Mouse (Mus musculus): Measurements from ENCODE around the gene Eid1.

The Eid1 gene

DNA sequence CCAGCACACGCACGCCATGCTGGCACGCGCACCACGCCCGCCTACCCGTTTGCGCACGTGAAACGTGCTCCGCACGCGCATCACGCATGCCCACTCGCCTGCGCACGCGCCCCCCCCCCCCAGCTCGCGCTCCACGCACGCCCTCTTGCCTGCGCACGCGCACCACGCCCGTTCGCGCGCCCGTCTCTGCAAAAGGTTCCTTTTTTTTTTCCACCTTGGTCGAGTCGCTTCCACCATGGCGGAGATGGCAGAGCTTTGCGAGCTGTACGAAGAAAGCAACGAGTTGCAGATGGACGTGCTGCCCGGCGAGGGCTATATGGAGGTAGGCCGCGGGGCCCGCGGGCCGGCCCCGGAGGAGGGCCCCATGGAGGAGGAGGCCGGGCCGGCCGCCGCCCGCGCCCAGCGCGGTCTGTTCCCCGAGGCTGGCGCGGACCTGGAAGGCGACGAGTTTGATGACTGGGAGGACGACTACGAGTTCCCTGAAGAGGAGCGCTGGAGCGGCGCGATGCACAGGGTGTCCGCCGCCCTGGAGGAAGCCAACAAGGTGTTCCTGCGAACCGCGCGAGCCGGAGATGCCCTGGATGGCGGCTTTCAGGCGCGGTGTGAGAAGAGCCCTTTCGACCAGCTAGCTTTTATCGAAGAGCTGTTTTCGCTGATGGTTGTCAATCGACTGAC lies at the start of gene Eid1:
Gene Eid1, plus strand, starts transcription at position 139 of the 675 bp plus-strand sequence.
- peak; percentile 73 for DNase-seq (ENCODE audit: low read depth, low spot score)

DNA sequence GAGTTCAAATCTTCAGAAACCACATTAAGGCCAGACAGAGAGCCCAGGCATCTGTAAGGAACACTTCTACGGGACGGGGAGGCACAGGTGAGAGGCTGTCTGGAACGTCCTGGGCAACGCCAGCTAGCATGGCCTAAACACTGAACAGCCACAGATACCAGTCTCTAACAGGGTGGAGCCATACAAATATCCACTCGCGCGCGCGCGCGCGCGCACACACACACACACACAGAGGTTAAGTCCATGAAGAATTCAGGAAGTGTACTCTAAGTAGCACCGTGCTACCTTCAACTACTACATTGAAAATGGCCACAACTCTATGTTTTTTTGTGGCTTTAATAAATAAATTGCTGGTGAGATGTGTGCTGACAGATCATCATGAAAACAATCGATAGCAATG lies 49.7 kb upstream of the Eid1 start:
- DNase-seq (ENCODE audit: low read depth, low spot score) = no peak

DNA sequence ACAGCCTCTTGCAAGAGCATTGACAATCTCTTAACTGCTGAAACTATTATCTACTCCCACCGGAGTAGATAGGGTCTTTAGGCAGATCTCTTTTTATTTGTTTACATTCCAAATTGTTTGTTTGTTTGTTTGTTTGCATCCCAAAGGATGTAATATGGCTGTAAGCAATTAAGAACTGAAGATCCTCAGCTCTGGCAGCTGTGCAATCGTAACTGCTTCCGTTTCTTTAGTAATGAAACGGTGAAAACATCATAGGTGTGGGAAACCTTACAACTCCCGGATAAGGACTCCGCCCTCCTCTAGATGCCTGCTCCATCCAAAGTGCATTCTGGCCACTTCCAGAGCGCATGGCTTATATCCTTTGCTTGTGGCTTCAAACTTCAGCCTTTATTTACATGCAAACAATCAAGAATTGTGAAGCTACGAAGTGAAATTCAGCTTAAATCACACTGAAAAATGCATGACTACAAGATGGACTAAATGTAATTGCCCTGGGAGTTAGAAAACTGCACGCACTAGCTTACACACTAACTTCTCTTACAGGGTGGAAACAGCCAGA lies 48.7 kb upstream of the Eid1 start:
- DNase-seq (ENCODE audit: low read depth, low spot score) = no peak

DNA sequence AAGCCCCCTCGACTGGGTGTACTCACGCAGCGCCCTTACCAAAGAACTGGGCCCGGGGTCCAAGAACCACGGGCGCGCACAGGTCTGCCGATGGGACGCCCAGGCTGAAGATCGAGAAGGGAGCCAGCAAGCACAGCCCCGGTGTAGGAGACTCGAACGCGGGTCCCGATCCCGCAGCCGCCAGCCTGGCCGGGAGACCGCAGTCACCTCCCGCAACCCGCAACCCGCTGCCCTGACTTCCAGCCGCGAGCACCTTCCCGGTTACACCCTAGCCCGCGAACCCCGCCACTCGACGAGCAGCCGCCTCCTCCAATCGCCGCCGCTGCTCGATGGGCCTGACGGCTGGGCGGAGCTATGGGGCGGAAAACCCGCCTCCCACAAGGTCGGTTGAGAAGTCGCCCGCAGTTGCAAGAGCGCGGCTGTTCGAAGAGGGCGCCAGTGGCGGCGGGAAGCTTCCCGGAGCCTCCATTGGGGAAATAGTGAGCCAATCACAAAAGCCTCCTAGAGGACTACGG lies 48.0 kb upstream of the Eid1 start, which contains the start of gene Cep152:
Gene Cep152, minus strand, starts transcription at position 277 of the 515 bp plus-strand sequence.
- DNase-seq (ENCODE audit: low read depth, low spot score) = peak; percentile 93

DNA sequence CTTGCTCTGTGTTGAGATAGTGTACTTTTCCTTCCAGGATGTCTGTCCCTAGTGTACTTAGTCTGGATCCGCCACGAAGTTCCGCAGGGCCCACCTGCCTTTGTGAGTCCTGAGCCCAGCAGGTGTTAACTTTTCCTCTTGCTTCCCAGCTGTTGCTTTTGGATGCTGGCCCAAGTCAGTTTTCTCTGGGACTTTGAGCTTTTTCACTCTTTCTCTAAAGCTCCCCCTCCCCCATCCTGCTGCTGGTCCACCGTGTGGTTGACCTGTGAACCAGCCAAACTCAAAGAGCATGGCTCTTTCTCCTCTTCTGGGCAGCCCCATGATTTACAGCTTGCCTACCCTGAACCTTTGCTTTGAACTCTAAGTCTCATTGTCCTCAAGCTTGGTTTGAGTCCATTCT lies 46.4 kb upstream of the Eid1 start:
- DNase-seq (ENCODE audit: low read depth, low spot score) = no peak

DNA sequence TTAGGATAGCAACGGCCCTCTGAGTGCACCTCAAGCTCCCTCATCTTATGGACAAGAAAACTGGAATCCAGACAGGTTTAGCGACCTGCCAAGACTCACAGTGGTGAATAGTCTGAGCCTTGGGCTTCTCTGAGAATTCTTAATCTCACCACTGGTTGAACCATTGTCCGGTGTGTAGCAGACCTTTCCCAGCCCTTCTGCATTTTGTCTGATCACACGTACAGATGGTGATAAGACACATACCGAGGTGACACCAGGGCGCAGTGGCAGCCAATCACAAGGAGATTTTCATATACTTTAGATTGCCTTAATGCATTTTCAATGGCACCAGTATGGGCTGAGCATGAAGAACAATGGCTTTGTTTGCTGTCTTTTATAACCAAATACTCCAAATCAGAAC lies 44.4 kb upstream of the Eid1 start:
- DNase-seq (ENCODE audit: low read depth, low spot score) = no peak

DNA sequence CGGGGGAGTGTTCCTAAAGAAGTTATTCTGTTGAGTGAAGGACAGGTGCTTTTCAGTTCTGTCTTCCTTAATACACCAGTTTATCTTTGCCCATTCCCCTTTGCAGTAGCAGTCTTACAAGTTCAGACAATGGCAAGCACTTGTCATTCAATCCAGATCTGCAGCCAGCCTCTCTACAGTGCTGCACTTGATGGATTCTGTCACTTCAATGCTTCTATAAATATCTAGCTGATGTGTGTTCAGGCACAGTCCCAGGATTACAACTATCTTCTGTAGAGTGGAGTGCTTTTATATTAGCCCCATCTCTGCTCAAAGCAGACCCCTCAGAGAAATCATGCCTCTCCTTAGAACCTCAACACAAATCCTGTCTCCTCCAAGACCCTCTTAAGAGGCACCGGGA lies 42.9 kb upstream of the Eid1 start:
- DNase-seq (ENCODE audit: low read depth, low spot score) = no peak

DNA sequence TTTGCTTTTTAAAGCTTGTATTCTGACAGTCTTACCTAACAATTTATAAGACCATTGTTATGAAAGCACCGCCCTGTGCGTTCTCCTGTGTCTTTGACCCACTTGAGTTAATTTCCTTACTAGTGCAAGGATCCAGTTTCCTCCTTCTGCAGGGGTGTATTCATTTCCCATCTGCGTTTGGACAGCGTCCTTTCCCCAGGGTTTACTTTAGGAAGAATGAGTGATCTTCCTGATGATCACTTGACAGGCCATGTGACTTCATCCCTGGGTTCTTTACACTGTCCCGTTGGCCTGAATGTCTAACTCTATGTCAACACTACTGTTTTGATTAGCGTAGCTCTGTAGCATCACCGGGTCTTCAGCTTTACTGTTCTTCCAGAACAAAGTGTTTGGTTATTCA lies 35.6 kb upstream of the Eid1 start:
- DNase-seq (ENCODE audit: low read depth, low spot score) = no peak

DNA sequence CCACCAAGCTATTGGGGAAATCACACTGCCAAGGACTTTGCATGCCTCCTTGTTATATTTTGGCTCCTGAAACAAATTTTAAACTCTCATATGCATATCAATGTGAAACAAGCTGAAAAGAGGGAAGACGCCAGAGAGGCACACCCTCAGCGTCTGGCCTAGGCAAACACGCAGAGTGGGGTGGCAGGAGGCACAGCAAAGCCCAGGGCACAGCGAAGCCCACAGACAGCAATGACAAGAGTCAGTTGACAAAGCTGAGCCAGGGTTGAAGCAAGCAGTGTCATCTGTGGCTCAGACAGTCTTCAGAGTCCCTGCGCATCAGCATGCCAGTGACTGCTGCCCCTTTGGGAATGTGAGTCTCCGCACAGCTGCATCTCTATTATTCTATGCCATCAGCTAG lies 28.0 kb upstream of the Eid1 start:
- no peak for DNase-seq (ENCODE audit: low read depth, low spot score)

DNA sequence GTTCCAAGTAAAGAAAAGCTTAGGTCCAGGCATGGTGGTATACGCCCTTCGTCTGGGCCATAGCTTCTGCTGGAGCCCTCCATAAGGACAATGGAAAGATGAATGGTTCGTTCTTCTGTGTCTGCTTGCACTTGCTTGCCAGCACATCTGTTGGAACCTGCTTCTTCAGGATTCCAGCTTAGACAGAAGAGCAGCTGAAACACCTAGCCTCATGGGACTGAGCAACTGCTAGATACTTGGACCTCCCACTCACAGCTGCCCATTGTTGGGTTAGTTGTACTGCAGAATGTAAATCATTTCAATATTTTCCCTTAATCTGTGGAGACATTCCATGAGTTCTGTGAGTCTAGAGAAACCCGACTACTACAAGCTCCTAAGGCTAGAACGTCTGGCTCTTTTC lies 22.9 kb upstream of the Eid1 start:
- DNase-seq (ENCODE audit: low read depth, low spot score) = no peak

DNA sequence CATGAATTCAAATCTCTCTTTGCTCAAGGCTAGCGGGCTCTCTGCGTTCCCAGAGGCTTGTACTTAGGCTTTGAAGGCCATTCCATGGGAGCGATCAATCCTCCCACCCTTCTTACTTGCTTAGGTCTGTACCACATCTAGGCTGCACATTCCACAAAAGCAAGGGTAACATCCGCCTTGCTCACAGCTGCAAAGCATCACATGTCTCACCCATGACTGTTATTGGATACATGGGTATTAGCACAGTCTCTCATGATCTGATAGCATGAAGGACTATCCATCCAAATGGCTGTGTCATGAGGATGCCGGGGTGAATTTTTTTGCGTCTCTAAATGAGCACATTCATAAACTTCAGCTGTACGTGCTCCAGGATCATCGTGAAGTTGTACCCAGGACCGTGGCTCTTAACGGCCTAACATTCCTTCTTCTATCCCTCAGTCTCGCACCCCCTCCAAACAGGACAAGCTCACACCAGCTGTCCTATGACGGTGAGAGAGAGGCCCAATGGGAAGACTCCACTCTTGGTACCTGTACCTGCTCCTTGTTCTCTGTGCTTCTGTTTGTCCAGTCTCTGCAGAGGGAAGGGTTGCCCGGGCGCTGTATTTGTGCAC lies 22.0 kb upstream of the Eid1 start:
- DNase-seq (ENCODE audit: low read depth, low spot score) = no peak

DNA sequence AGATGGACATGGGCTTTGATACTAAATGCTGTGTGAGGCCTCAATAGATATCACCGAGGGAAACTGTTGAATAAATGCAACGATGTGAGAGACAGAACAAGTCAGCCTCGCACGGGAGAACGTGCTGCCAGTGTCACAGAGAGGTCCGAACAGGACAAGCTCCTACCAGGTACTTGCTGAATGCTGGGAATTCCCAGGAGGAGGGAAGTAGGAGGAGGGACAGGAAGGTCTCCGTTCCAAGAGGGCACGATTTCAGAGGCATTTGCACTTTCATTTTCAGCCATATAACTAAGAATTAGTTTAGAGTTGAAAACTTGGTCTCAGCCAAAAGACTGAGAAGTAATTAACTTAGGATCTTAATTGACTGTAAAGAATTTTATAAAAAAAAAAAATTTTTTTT lies 21.3 kb upstream of the Eid1 start:
- DNase-seq (ENCODE audit: low read depth, low spot score) = no peak

DNA sequence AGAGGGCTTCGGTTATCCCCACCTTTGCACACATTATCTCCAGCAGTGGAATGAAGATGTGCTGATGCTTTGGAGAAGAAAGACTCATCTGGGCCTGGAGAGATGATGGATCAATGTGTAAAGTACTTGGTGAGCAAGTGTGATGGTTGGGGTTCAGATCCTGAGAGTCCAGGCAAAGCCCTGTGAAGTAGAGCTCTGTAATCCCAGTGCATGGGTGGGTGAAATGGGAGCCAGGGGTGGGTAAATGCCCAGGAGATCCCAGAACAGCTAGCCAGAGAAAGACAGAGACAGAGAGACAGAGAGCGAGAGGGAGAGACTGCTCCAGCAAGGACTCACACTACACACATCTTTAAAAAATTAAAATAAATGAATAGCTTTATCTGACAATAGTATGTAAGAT lies 19.6 kb upstream of the Eid1 start:
- no peak for DNase-seq (ENCODE audit: low read depth, low spot score)

DNA sequence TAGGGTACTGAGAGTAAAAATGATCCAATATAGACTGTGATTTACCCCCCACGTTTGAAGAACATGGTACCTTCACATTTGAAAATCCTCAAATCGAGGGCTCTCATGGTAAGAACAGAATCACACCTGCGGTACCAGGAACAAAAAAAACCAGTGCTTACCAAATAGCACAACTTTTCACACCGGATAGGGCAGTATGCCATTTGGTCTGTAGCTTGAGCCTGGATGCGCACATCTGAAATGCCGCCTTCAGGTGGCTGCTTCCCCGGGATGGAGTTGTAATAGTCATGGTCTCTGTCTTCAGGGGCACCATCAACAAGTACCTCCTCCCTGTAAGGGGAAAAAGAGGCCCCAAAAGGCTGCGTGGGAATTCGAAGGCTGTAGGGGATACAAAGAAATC lies 17.5 kb upstream of the Eid1 start:
- no peak for DNase-seq (ENCODE audit: low read depth, low spot score)

DNA sequence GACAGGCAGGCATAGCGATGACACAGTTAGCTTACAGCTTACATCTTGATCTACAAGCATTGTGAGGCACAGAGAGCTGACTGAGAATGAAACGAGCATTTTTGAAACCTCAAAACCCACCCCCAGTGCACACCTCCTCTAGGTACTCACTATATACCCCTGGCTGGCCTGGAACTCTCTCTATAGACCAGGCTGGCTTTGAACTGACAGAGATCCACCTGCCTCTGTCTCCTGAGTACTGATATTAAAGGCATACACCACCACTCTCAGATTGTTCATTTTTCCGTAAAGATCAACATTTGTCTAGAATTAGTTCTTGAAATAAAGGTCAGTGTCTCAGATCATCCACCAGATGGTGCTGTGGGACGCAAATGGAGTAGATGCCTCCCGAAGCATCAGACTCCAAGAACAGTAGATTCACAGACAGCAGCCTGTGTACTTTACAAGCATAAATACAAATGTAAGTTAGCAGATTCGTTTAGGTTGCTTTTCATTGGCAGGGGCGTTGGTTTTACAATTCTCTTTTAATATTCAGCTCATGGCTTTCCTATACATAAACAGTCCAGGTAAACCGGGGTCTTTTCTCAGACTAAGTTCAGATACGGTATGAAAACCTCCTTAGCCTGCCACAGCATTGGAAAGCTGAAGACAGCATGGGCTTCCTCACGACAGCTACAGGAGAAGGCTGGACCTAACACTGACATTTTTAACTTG lies 12.9 kb upstream of the Eid1 start:
- DNase-seq (ENCODE audit: low read depth, low spot score) = peak; percentile 54

DNA sequence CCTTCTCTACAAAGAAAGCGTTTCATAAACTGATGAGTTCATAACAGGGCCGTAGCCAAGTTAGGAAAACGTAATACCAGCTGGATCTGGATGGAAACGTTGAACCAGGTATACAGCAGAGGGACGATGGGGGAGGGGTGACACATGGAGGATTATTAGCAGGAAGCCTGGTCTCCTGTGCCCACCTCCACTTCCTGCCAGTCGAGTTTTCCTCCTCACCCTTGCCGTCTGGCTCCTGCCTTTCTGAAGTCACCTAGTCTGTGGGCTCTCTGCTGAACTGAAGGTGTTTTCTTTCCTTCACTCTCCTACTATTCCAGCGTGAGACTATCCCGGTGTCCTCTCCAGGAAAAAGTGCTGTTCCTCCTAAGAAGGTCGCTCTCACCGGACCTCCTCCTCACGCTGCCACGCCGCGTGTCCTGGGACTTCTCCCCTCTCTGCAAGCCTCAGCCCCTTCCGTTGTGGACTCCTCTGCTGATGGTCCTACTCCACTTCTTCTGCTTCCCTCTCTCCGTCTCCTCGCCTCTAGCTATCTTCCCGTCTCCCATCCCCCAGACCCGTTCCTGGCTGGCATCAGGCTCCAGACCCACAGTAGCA lies 12.3 kb upstream of the Eid1 start:
- DNase-seq (ENCODE audit: low read depth, low spot score) = no peak

DNA sequence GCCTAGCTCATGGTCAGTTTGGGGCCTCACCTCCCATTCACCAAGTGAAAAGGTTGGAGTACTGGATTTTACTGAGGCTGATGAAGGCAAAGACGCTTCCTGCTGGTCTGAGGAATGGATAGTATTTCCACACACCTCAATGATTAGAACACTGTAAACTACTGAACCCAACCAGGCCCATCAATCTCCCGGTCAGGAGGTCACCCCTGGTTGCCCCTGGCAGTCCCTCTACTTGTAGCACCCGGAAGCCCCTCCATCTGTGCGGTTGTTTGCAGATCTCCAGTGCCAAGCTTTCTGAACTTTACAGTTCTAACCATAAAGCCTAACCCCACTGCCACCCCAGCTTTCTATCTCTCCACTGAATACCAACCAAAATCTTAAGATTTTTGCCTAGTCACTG lies 11.7 kb upstream of the Eid1 start:
- DNase-seq (ENCODE audit: low read depth, low spot score) = no peak

DNA sequence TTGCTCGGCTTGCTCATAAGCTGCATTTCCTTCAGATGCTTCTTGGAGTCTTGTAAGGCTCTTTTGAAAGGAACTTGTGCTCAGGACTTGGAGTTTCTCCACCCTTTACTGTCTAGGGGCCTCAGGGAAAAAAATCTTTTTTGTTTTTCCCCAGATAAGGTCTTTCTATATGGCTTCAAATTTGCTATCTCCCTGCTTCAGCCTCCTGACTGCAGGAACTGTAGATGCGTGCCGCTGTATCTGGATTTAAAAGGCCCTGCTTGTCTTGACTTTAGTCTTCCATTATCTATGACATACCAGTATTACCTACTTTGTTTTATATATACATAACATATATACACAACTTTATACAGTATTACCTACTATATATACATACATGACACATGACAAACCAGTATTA lies 10.4 kb upstream of the Eid1 start:
- DNase-seq (ENCODE audit: low read depth, low spot score) = no peak

DNA sequence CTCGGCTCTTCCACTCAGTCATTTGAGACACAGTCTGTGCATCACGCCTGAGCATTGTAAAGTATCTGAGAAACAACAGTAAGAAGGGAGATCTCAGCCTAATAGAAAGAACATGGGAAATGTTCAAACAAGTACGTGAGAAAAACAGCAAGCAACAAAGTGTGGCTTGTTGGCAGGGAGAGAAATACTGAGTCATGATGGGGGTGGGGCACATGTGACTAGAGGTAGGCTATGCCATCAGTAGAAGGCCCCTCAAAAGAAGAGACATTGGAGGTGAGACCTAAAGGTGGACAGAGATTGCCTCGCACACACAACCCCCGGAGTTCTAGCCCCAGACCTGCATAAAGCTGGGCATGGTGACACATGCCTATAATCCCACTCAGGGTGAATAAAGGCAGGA lies 7.7 kb upstream of the Eid1 start:
- DNase-seq (ENCODE audit: low read depth, low spot score) = no peak

DNA sequence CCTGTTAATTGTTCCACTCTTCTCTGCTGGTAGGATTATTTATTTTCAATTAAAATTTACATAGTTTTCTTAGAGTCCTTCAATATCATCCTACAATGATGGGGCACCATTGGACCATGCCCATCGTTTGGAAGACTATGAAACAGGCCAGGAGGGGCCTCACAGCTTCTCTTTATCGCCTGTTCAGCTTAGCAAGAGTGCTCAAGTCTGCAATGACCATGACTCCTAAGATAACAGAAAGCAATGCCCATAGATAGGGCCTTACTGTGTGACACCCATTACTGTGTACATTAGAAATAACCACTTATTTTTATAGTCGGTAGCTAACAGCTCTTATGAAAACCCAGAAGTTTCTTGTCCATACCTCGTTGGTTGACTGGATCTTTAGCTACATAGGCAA lies 7.0 kb upstream of the Eid1 start:
- no peak for DNase-seq (ENCODE audit: low read depth, low spot score)

DNA sequence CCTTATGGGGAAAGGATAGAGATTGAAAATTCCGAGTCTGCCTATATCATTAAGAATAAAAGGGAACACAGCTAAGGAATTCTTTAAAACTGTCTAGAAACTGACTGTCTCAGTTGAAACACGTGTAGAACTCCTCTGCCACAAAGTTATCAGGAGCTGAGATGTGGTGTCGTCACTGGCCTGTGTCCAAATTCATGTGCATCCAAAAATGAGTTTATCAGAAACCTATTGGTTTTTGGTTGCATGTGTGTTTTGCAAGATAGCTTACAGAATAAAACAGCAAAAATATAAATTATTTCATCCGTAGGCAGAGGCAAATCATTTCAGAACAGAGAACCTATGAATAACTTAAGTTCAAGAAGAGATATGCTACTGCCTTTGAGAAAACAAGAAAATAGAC lies 6.2 kb upstream of the Eid1 start:
- DNase-seq (ENCODE audit: low read depth, low spot score) = no peak

DNA sequence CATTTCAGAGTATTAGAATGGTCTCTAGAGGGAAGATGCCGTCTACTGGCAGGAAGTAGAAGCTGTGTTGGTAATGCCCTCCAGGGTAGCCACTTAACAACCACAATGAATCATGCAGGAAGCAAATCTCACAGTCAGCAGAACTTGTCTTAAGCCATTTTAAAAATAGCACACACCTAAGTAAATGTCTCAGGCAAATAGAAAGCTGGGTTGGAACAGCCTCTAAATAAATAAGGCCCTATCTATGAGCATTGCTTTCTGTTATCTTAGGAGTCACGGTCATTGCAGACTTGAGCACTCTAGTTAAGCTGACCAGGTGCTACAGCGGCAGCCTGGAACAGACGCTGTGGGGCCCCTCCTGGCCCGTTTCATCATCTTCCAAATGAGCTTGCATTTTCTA lies 5.7 kb upstream of the Eid1 start:
- DNase-seq (ENCODE audit: low read depth, low spot score) = no peak

Data from skeletal muscle tissue, adult 2 months (tissue).